Mouse (Mus musculus): Measurements from ENCODE around the gene Pfkl. TPM values are rescaled to one million over a fixed set of nuclear protein-coding genes. Genes with fewer than 3 reads are reported as not detected.

Pfkl gene
- total and polyA plus RNA-seq, 3 experiments, result 84.8 to 267 TPM; not detected in 1

GRCm38 (mm10) chr10:78054633-78055565, 45.0 kb upstream of the Pfkl start:
- Histone ChIP-seq H3K9me3 (replicated peaks; ENCODE audit: insufficient read depth, low read length) (no peaks in the 10 kb centered on the region), H3K79me2 (ENCODE audit: control insufficient read depth, insufficient read depth, low read length, poor library complexity) (no peaks in the 10 kb centered on the region), H3K4me1 (ENCODE audit: control insufficient read depth in 1 of 2, insufficient read depth in 2 of 2, low read length in 2 of 2) (no peaks in the 10 kb centered on the region), H3K27me3 (ENCODE audit: control insufficient read depth in 1 of 2, insufficient read depth in 2 of 2, low read length in 2 of 2) (peaks cover 0 to 11% of the 10 kb centered on the region in 2 experiments; a peak in 3 of 4 replicates), H3K9ac (ENCODE audit: control insufficient read depth, low read depth, low read length, poor library complexity, severe bottlenecking) (no peak overlapping the region), H3K4me3 (ENCODE audit: control insufficient read depth in 1 of 2, insufficient read depth in 1 of 2, low read depth in 2 of 2, low read length in 2 of 2) (no peak overlapping the region), H3K36me3 (ENCODE audit: control insufficient read depth in 1 of 2, insufficient read depth in 2 of 2, low read length in 2 of 2) (no peaks in the 10 kb centered on the region), H3K27ac (ENCODE audit: control insufficient read depth, low read depth, low read length) (no peak overlapping the region)
- TF ChIP-seq TAL1 (IDR thresholded peaks at IDR 0.05; ENCODE audit: low read length) (no peak), SIN3A (IDR thresholded peaks at IDR 0.05; ENCODE audit: low read length) (no peak), ZC3H11A (IDR thresholded peaks at IDR 0.05; ENCODE audit: low read depth, low read length) (no peak), MAX (IDR thresholded peaks at IDR 0.05; ENCODE audit: low read length) (no peak)
- no peak for DNase-seq (ENCODE audit: low read depth, low spot score)

GRCm38 (mm10) chr10:78049519-78050035, 39.7 kb upstream of the Pfkl start:
- no peak for DNase-seq (ENCODE audit: low read depth, low spot score)
- Histone ChIP-seq H3K9ac (ENCODE audit: control insufficient read depth, low read depth, low read length, poor library complexity, severe bottlenecking) (no peak overlapping the region), H3K4me3 (ENCODE audit: control insufficient read depth in 1 of 2, insufficient read depth in 1 of 2, low read depth in 2 of 2, low read length in 2 of 2) (no peak overlapping the region), H3K9me3 (replicated peaks; ENCODE audit: insufficient read depth, low read length) (no peaks in the 10 kb centered on the region), H3K79me2 (ENCODE audit: control insufficient read depth, insufficient read depth, low read length, poor library complexity) (no peaks in the 10 kb centered on the region), H3K4me1 (ENCODE audit: control insufficient read depth in 1 of 2, insufficient read depth in 2 of 2, low read length in 2 of 2) (no peaks in the 10 kb centered on the region), H3K27me3 (ENCODE audit: control insufficient read depth in 1 of 2, insufficient read depth in 2 of 2, low read length in 2 of 2) (peaks cover 0 to 13% of the 10 kb centered on the region in 2 experiments), H3K27ac (ENCODE audit: control insufficient read depth, low read depth, low read length) (no peak overlapping the region), H3K36me3 (ENCODE audit: control insufficient read depth in 1 of 2, insufficient read depth in 2 of 2, low read length in 2 of 2) (no peaks in the 10 kb centered on the region)
- TF ChIP-seq MYB (IDR thresholded peaks at IDR 0.05; ENCODE audit: low read depth, low read length), result no peak
- TF ChIP-seq POLR2A (IDR thresholded peaks at IDR 0.05; ENCODE audit: control insufficient read depth in 1 of 2, insufficient read depth in 1 of 2, low read depth in 1 of 2, low read length in 2 of 2, poor library complexity in 1 of 2), result no peak
- no peak for TF ChIP-seq JUND (IDR thresholded peaks at IDR 0.05; ENCODE audit: low read depth, low read length)
- TF ChIP-seq MYC (IDR thresholded peaks at IDR 0.05; ENCODE audit: low read depth, low read length), result no peak

- H3K79me2 ChIP-seq (ENCODE audit: control insufficient read depth, insufficient read depth, low read length, poor library complexity), result no peaks in the 10 kb centered on the region
- peaks cover 0 to 14% of the 10 kb centered on the region in 2 experiments for H3K27me3 ChIP-seq (ENCODE audit: control insufficient read depth in 1 of 2, insufficient read depth in 2 of 2, low read length in 2 of 2)
- no peaks in the 10 kb centered on the region for H3K4me1 ChIP-seq (ENCODE audit: control insufficient read depth in 1 of 2, insufficient read depth in 2 of 2, low read length in 2 of 2)
- no peaks in the 10 kb centered on the region for H3K9me3 ChIP-seq (replicated peaks; ENCODE audit: insufficient read depth, low read length)
- no peak overlapping the region for H3K4me3 ChIP-seq (ENCODE audit: control insufficient read depth in 1 of 2, insufficient read depth in 1 of 2, low read depth in 2 of 2, low read length in 2 of 2)
- H3K36me3 ChIP-seq (ENCODE audit: control insufficient read depth in 1 of 2, insufficient read depth in 2 of 2, low read length in 2 of 2), result no peaks in the 10 kb centered on the region
- DNase-seq (ENCODE audit: low read depth, low spot score), result no peak
- H3K27ac ChIP-seq (ENCODE audit: control insufficient read depth, low read depth, low read length), result no peak overlapping the region
- no peak overlapping the region for H3K9ac ChIP-seq (ENCODE audit: control insufficient read depth, low read depth, low read length, poor library complexity, severe bottlenecking)
- TF ChIP-seq NRF1 (IDR thresholded peaks at IDR 0.05; ENCODE audit: insufficient read depth, low read depth, low read length, poor library complexity, severe bottlenecking), result no peak
- TF ChIP-seq KAT2A (conservative IDR thresholded peaks at IDR 0.05; ENCODE audit: low read depth, low read length), result no peak
- no peak for TF ChIP-seq MAZ (IDR thresholded peaks at IDR 0.05; ENCODE audit: low read depth, low read length)
- no peak for TF ChIP-seq E2F4 (IDR thresholded peaks at IDR 0.05; ENCODE audit: borderline replicate concordance, low read depth, low read length)
- no peak for TF ChIP-seq MEF2A (IDR thresholded peaks at IDR 0.05; ENCODE audit: extremely low read depth, insufficient replicate concordance, low read depth, low read length, poor library complexity, severe bottlenecking)
- no peak for TF ChIP-seq USF1 (IDR thresholded peaks at IDR 0.05; ENCODE audit: low read depth, low read length)
- no peak for TF ChIP-seq TBP (IDR thresholded peaks at IDR 0.05; ENCODE audit: low read depth, low read length)
- TF ChIP-seq MYB (IDR thresholded peaks at IDR 0.05; ENCODE audit: low read depth, low read length), result no peak
- TF ChIP-seq GABPA (IDR thresholded peaks at IDR 0.05; ENCODE audit: low read depth, low read length), result no peak
- no peak for TF ChIP-seq EP300 (IDR thresholded peaks at IDR 0.05; ENCODE audit: low read depth in 1 of 2, low read length in 2 of 2)
- TF ChIP-seq GATA1 (IDR thresholded peaks at IDR 0.05; ENCODE audit: low read depth, low read length), result no peak
- no peak for TF ChIP-seq POLR2A (IDR thresholded peaks at IDR 0.05; ENCODE audit: control insufficient read depth in 1 of 2, insufficient read depth in 1 of 2, low read depth in 1 of 2, low read length in 2 of 2, poor library complexity in 1 of 2)
- TF ChIP-seq CHD1 (IDR thresholded peaks at IDR 0.05; ENCODE audit: low read depth, low read length), result no peak
- no peak for TF ChIP-seq MAFK (IDR thresholded peaks at IDR 0.05; ENCODE audit: borderline replicate concordance, low read depth, low read length)
- no peak for TF ChIP-seq RAD21 (IDR thresholded peaks at IDR 0.05; ENCODE audit: low read depth, low read length)
- TF ChIP-seq MAX (IDR thresholded peaks at IDR 0.05; ENCODE audit: low read length), result no peak
- TF ChIP-seq HCFC1 (IDR thresholded peaks at IDR 0.05; ENCODE audit: low read depth, low read length), result no peak
Observed at GRCm38 (mm10) chr10:78048061-78048730, 38.3 kb upstream of the Pfkl start.

Measured in MEL (cell line).